Mouse (Mus musculus): ENCODE measurements around the gene Prss40. TPM values are rescaled to one million over a fixed set of nuclear protein-coding genes. Genes with fewer than 3 reads are reported as not detected.
"Not testable (repeated sequence)": the region's sequence is repeated elsewhere in the genome, so short reads cannot be mapped to it uniquely, and the experiment has no call there.

Gene Prss40
- total RNA-seq, 2 experiments from 2014 or later: not detected

- no peak for DNase-seq (ENCODE audit: low spot score in 2 of 2)
Measured at GRCm38 (mm10) chr1:34536291-34536766, 24.4 kb downstream of the Prss40 start.

GRCm38 (mm10) chr1:34535043-34535698, 25.6 kb downstream of the Prss40 start, which contains the start of gene Cfc1:
Gene Cfc1, plus strand, starts transcription at chr1:34535648.
- DNase-seq (ENCODE audit: low spot score in 2 of 2): not testable (repeated sequence)

- not testable (repeated sequence) for DNase-seq (ENCODE audit: low spot score in 2 of 2)
Measured at GRCm38 (mm10) chr1:34534574-34534973, 26.2 kb downstream of the Prss40 start.

- no peak for DNase-seq (ENCODE audit: low spot score in 2 of 2)
Measured at GRCm38 (mm10) chr1:34523647-34524046, 37.1 kb downstream of the Prss40 start.

GRCm38 (mm10) chr1:34522850-34523244, 37.9 kb downstream of the Prss40 start:
- no peak for DNase-seq (ENCODE audit: low spot score in 2 of 2)

GRCm38 (mm10) chr1:34522205-34522849, 38.4 kb downstream of the Prss40 start:
- DNase-seq (ENCODE audit: low spot score in 2 of 2): no peak

GRCm38 (mm10) chr1:34518259-34518658, 42.5 kb downstream of the Prss40 start:
- no peak for DNase-seq (ENCODE audit: low spot score in 2 of 2)

- not testable (repeated sequence) for DNase-seq (ENCODE audit: low spot score in 2 of 2)
Measured at GRCm38 (mm10) chr1:34517797-34518196, 42.9 kb downstream of the Prss40 start.

- not testable (repeated sequence) for DNase-seq (ENCODE audit: low spot score in 2 of 2)
Measured at GRCm38 (mm10) chr1:34517297-34517696, 43.4 kb downstream of the Prss40 start.

GRCm38 (mm10) chr1:34516595-34516994, 44.1 kb downstream of the Prss40 start:
- DNase-seq (ENCODE audit: low spot score in 2 of 2): no peak

GRCm38 (mm10) chr1:34513068-34513467, 47.7 kb downstream of the Prss40 start:
- DNase-seq (ENCODE audit: low spot score in 2 of 2): no peak

- DNase-seq (ENCODE audit: low spot score in 2 of 2): peak; percentile 49 to 53
Measured at GRCm38 (mm10) chr1:34511027-34511426, 49.7 kb downstream of the Prss40 start.

- peak in 1 of 2 experiments; percentile 22 for DNase-seq (ENCODE audit: low spot score in 2 of 2)
Measured at GRCm38 (mm10) chr1:34510575-34510981, 50.2 kb downstream of the Prss40 start.

- DNase-seq (ENCODE audit: low spot score in 2 of 2): no peak
Measured at GRCm38 (mm10) chr1:34507986-34508385, 52.8 kb downstream of the Prss40 start.

- DNase-seq (ENCODE audit: low spot score in 2 of 2): no peak
Measured at GRCm38 (mm10) chr1:34505970-34506551, 54.7 kb downstream of the Prss40 start.

- DNase-seq (ENCODE audit: low spot score in 2 of 2): no peak
Measured at GRCm38 (mm10) chr1:34505307-34505706, 55.4 kb downstream of the Prss40 start.

GRCm38 (mm10) chr1:34502991-34503390, 57.8 kb downstream of the Prss40 start:
- no peak for DNase-seq (ENCODE audit: low spot score in 2 of 2)

Other genes starting within 250 kb of the Prss40 start
- 10 to 100 TPM; 19.7 to 19.9 TPM for gene Ccdc115, start 121.3 kb downstream of the Prss40 start, total RNA-seq (2021)
- gene Imp4, start 121.1 kb downstream of the Prss40 start, total RNA-seq (2021): 10 to 100 TPM; 25.0 to 28.5 TPM
- gene Ptpn18, start 101.2 kb downstream of the Prss40 start, total RNA-seq (2021): 1 to 10 TPM; 3.4 to 5.2 TPM
- not detected for gene Prss39, start 62.5 kb downstream of the Prss40 start, total RNA-seq (2021)
- gene Cfc1, start 25.3 kb downstream of the Prss40 start, total RNA-seq (2021): not detected
- 10 to 100 TPM; 35.3 to 36.3 TPM for gene Amer3, start 18.7 kb upstream of the Prss40 start, total RNA-seq (2021)

All from layer of hippocampus, postnatal 14 days (tissue).